Mouse (Mus musculus): ENCODE measurements around the gene Gpsm1. TPM values are rescaled to one million over a fixed set of nuclear protein-coding genes. Genes with fewer than 3 reads are reported as not detected.
A peak's percentile ranks its signal among the peaks of the same experiment; 100 is the strongest.
"Not testable (repeated sequence)": the region's sequence is repeated elsewhere in the genome, so short reads cannot be mapped to it uniquely, and the experiment has no call there.

Gene Gpsm1
- total RNA-seq, 2 experiments from 2014 or later, result 2.1 to 2.9 TPM

DNA sequence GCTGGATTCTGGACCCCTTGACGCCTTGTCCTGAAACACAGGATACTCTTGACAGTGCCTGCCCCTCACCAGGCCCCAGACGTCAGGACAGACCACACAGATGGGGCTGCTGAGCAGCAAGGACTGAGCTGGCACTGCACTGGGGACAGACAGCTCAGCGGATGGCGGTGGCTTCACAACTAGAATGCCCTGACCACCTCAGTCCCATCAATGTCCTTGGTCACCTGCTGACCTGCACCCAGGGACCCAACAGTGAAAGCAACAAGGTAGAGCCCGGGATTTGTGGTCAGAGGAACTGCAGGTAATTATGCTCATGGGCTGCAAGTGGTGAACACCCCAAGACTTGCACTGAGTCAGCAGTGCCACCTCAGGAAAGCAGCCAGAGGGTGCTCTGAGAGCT is 47.7 kb downstream of the Gpsm1 start:
- intact Hi-C loops (cut with DNase I), result no loop called here

DNA sequence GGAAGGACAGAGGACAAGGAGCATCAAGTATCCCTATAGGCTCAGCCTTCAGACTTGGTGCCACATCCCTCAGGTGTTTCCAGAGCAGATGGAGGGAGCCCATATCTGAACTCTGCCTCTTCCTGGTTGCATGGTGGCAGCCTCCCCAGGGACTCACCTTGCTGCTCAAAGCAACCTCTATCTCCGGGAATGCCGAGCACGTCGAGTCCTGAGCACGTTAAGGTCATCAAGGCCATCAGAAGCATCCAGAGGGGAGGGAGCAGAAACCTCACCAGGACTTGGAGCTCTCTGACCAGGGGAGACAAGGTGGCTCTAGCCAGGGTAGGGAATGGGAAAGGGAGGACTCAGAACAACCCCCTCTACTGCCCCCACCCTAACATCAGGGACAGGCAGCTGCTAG is 48.2 kb downstream of the Gpsm1 start:
- intact Hi-C loops (cut with DNase I), result no loop called here
- no peak for DNase-seq

More for the DNA sequence above, 47.7 kb downstream of the Gpsm1 start:
- no peak for DNase-seq

GRCm38 (mm10) chr2:26364738-26365465 is 49.6 kb downstream of the Gpsm1 start:
- intact Hi-C loops (cut with DNase I), result no loop called here
- DNase-seq, result peak; percentile 79 to 80

DNA sequence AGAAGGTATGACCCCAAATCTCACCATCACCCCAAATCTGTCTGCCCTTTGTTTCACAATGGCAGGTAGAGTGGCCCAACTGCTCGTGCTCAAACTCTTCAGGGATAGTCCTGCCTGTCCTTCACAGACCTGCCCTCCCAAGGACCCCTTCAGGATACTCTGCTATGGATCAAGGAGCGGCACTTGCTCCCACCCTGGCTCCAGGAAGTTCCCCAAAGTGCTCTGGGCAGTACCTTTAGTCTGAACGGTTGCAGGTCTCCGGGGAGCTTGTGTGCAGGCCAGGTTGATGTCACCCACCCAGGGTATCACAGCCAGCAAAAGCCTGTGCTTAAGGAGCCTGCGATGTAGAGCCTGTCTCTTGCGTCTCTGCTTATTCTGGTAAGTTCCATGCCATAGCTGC is 52.6 kb downstream of the Gpsm1 start:
- intact Hi-C loops (cut with DNase I), result no loop called here
- DNase-seq, result no peak

DNA sequence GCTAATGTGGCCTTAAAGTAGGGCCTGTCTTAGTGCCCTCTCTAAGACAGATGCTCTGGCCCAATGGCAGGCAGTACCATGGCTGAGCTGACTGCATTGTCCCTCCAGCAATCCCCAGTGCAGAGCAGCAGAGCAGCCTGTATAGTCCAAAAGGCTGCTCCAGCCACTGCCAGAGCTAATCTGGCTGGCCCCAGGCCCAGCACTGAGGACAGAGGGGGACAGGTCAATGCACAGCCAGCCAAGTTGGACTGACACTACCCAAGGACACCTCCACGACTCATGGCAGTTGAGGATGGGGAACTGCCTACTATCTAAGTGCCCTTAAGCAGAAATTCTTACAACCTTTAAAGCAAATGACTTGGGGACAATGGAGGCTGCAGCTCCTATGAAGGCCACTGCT is 53.3 kb downstream of the Gpsm1 start:
- intact Hi-C loops (cut with DNase I), result no loop called here
- DNase-seq, result no peak

- no peak for DNase-seq
- intact Hi-C loops (cut with DNase I), result no loop called here
Measured at GRCm38 (mm10) chr2:26372396-26372795, 57.1 kb downstream of the Gpsm1 start.

GRCm38 (mm10) chr2:26380131-26380771 is 64.9 kb downstream of the Gpsm1 start, which contains the start of gene Snapc4:
Gene Snapc4 (minus strand): TSS chr2:26380653.
- intact Hi-C loops (cut with DNase I), result no loop called here
- DNase-seq, result peak; percentile 64 to 67

DNA sequence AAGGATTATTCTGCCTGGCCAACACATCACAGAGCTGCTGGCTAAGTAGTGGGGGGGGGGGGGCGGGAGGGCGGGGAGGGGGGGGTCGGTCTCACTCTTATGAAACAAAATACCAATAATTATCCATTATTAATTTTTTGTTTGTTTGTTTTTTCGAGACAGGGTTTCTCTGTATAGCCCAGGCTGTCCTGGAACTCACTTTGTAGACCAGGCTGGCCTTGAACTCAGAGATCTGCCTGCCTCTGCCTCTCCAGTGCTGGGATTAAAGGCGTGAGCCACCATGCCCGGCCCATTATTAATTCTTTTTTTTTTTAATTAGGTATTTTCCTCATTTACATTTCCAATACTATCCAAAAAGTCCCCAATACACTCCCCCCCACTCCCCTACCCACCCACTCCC is 65.6 kb downstream of the Gpsm1 start:
- DNase-seq; intact Hi-C loops (cut with DNase I): not testable (repeated sequence)

GRCm38 (mm10) chr2:26387713-26388112 is 72.4 kb downstream of the Gpsm1 start:
- intact Hi-C loops (cut with DNase I), result no loop called here
- DNase-seq, result no peak

DNA sequence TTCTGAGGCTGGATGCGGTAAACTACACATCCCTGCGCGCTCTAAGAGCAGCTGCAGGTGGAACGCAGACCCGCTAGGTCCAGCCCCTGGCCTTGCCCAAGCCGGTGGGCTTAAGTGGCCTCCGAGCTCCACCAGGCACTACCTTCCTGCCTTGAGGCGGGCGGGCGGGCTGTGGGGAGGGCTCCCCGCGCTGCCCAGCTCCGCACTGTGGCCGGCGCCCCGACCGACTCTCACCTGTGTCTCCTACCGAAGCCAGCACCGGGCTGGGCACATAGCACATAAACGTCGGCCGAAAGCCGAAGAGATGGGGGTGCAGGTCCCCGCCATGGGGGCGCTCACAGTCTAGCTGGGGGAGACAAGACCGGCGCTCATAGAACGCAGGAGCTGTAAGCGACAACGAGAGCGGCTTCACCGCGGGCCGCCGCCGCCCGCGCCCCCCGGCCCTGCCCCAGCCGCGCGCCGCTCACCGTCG is 73.4 kb downstream of the Gpsm1 start:
- DNase-seq, result no peak
- intact Hi-C loops (cut with DNase I), result no loop called here

DNA sequence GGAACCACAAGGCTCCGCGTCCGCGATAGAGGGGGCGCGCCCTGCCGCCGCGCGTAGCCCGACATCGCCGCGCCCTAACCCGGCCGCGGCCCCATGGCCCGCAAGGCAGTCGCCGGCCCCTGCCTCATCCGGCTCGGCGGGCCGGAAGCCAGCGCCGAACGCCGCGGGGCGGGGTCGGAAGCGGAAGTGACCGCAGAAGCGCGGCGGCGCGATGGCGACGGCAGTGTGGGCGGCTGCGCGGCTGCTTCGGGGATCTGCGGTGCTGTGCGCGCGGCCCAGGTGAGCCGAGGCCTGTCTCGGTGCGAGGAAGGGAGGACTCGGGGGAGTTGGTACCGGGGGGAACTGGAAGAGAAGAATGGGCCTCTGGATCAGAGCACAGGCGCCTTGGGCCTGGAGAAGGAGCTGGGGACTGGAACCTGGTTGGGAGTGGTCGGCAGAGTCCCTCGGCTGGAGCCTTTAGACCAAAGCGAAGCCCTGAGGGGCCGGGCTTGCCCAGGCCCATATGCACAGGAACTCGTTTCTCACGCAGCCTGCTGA is 73.9 kb downstream of the Gpsm1 start, which contains the start of the genes Entr1 and Pmpca:
TSS of gene Entr1 (minus strand) at position 163 of the 537 bp plus-strand sequence.
TSS of gene Pmpca (plus strand) at position 186 of the 537 bp plus-strand sequence.
- intact Hi-C loops (cut with DNase I), result no loop called here
- peak; percentile 73 to 75 for DNase-seq

DNA sequence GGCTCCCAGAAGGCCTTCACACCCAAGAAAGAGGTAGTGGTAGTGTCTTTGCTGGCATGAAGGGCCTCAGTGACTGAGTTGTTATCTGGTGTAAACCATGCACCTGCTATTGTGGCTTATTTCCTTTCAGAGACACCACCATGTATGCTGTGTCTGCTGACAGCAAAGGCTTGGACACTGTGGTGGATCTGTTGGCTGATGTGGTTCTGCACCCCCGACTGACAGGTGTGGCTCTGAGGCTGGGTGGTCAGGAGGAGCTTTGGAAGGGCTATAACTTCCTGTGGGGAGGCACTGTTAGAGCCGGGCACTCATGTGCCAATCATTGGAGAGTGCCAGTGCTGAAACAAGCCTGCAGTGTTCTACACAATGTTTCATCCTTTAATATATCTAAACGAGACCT is 75.6 kb downstream of the Gpsm1 start:
- intact Hi-C loops (cut with DNase I), result no loop called here

DNA sequence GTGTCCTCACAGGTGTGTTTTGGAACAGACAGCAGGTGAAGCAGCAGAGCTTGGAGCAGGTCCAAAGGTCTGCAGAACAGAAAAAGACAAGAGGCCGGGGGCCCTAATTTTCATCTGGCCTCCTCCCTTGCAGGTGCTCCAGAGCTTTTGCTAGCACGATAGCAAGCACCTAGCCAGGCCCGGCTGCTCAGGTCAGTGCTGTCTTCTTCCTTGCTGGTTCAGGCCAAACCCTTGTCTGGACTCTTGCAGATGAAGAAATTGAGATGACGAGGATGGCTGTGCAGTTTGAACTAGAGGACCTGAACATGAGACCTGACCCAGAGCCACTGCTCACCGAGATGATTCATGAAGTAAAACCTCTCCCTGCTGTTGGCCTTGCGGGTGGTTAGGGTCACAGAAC is 76.3 kb downstream of the Gpsm1 start:
- intact Hi-C loops (cut with DNase I), result no loop called here

More for the DNA sequence above, 75.6 kb downstream of the Gpsm1 start:
- DNase-seq, result no peak

More for the DNA sequence above, 76.3 kb downstream of the Gpsm1 start:
- no peak for DNase-seq

Other genes with a start within 250 kb of the Gpsm1 start
- gene Nacc2, start 192.3 kb upstream of the Gpsm1 start, total RNA-seq (2021), result 10 to 100 TPM; 16.3 to 27.7 TPM
- gene Lhx3, start 107.2 kb upstream of the Gpsm1 start, total RNA-seq (2021), result not detected
- gene Qsox2, start 78.0 kb upstream of the Gpsm1 start, total RNA-seq (2021), result 1 to 10 TPM; 3.0 to 3.9 TPM
- under 1 TPM in 1 of 2 experiments, not detected in 1; 0.03 TPM for gene Ccdc187, start 21.0 kb upstream of the Gpsm1 start, total RNA-seq (2021)
- 10 to 100 TPM; 18.2 to 19.5 TPM for gene Dnlz, start 36.6 kb downstream of the Gpsm1 start, total RNA-seq (2021)
- gene Card9, start 45.4 kb downstream of the Gpsm1 start, total RNA-seq (2021), result under 1 TPM; 0.44 to 0.82 TPM
- gene Snapc4, start 65.1 kb downstream of the Gpsm1 start, total RNA-seq (2021), result 1 to 10 TPM; 3.7 to 9.0 TPM
- 10 to 100 TPM; 22.5 to 24.0 TPM for gene Entr1, start 73.8 kb downstream of the Gpsm1 start, total RNA-seq (2021)
- 100 to 1,000 TPM; 137 TPM for gene Pmpca, start 73.8 kb downstream of the Gpsm1 start, total RNA-seq (2021)
- 1 to 10 TPM; 7.4 TPM for gene Inpp5e, start 93.7 kb downstream of the Gpsm1 start, total RNA-seq (2021)
- 10 to 100 TPM; 21.0 to 23.9 TPM for gene Sec16a, start 129.7 kb downstream of the Gpsm1 start, total RNA-seq (2021)
- 1 to 10 TPM; 7.7 to 8.0 TPM for gene Notch1, start 201.1 kb downstream of the Gpsm1 start, total RNA-seq (2021)

Measured in gastrocnemius, postnatal 36 days (tissue).